Mouse (Mus musculus): ENCODE measurements at regions not wholly inside any gene's neighbourhood (a gene's known extent, or its start where the extent isn't known, plus 50 kb on each side); places are given as distances from the start of the nearest gene placed in this dataset.

GRCm38 (mm10) chr4:22146648-22147409 lies 210.5 kb upstream of the Fbxl4 start:
- Histone ChIP-seq H3K27ac (ENCODE audit: low read length) (no peak overlapping the region), H3K4me3 (replicated peaks; ENCODE audit: low read length) (no peak overlapping the region), H3K36me3 (ENCODE audit: control insufficient read depth, insufficient read depth) (no peaks in the 10 kb centered on the region), H3K9ac (replicated peaks; ENCODE audit: low read depth, low read length) (no peak overlapping the region), H3K9me3 (ENCODE audit: control insufficient read depth, low read length) (no peaks in the 10 kb centered on the region), H3K4me1 (replicated peaks; ENCODE audit: control insufficient read depth, insufficient read depth, low read length) (no peaks in the 10 kb centered on the region), H3K4me2 (ENCODE audit: low read length) (no peak overlapping the region), H3K27me3 (replicated peaks; ENCODE audit: control insufficient read depth, insufficient read depth, low read length) (no peaks in the 10 kb centered on the region)
- 75% methylated on average over 6 of the region's 6 CpGs for WGBS
- no peak for ATAC-seq

GRCm38 (mm10) chr4:22151899-22152493 lies 205.3 kb upstream of the Fbxl4 start:
- Histone ChIP-seq H3K4me3 (replicated peaks; ENCODE audit: low read length) (no peak overlapping the region), H3K27me3 (replicated peaks; ENCODE audit: control insufficient read depth, insufficient read depth, low read length) (no peaks in the 10 kb centered on the region), H3K36me3 (ENCODE audit: control insufficient read depth, insufficient read depth) (no peaks in the 10 kb centered on the region), H3K27ac (ENCODE audit: low read length) (no peak overlapping the region), H3K4me1 (replicated peaks; ENCODE audit: control insufficient read depth, insufficient read depth, low read length) (peaks cover 3% of the 10 kb centered on the region; the same call in 1 of the 2 replicates), H3K9me3 (ENCODE audit: control insufficient read depth, low read length) (no peaks in the 10 kb centered on the region), H3K4me2 (ENCODE audit: low read length) (no peak overlapping the region), H3K9ac (replicated peaks; ENCODE audit: low read depth, low read length) (no peak overlapping the region)
- ATAC-seq = 0 out of 2 replicates have a peak, but pooled peaks have one; percentile 36
- WGBS = 25% methylated on average over 10 of the region's 10 CpGs

- no peaks in the 10 kb centered on the region for H3K27me3 ChIP-seq (replicated peaks; ENCODE audit: control insufficient read depth, insufficient read depth, low read length)
- H3K27ac ChIP-seq (ENCODE audit: low read length) = no peak overlapping the region
- no peak overlapping the region for H3K9ac ChIP-seq (replicated peaks; ENCODE audit: low read depth, low read length)
- H3K36me3 ChIP-seq (ENCODE audit: control insufficient read depth, insufficient read depth) = no peaks in the 10 kb centered on the region
- 63% methylated on average over 7 of the region's 7 CpGs for WGBS
- H3K4me1 ChIP-seq (replicated peaks; ENCODE audit: control insufficient read depth, insufficient read depth, low read length) = peaks cover 3% of the 10 kb centered on the region; the same call in 1 of the 2 replicates
- H3K4me2 ChIP-seq (ENCODE audit: low read length) = no peak overlapping the region
- H3K4me3 ChIP-seq (replicated peaks; ENCODE audit: low read length) = no peak overlapping the region
- no peaks in the 10 kb centered on the region for H3K9me3 ChIP-seq (ENCODE audit: control insufficient read depth, low read length)
- ATAC-seq = no peak
These were observed 204.3 kb upstream of the Fbxl4 start for GRCm38 (mm10) chr4:22152971-22153544.

- Histone ChIP-seq H3K4me2 (ENCODE audit: low read length) (no peak overlapping the region), H3K27me3 (replicated peaks; ENCODE audit: control insufficient read depth, insufficient read depth, low read length) (no peaks in the 10 kb centered on the region), H3K9me3 (ENCODE audit: control insufficient read depth, low read length) (no peaks in the 10 kb centered on the region), H3K27ac (ENCODE audit: low read length) (no peak overlapping the region), H3K36me3 (ENCODE audit: control insufficient read depth, insufficient read depth) (no peaks in the 10 kb centered on the region), H3K4me1 (replicated peaks; ENCODE audit: control insufficient read depth, insufficient read depth, low read length) (peaks cover 3% of the 10 kb centered on the region; the same call in 1 of the 2 replicates), H3K9ac (replicated peaks; ENCODE audit: low read depth, low read length) (no peak overlapping the region), H3K4me3 (replicated peaks; ENCODE audit: low read length) (no peak overlapping the region)
- no peak for ATAC-seq
- 62% methylated on average over 6 of the region's 6 CpGs for WGBS
These were observed 203.7 kb upstream of the Fbxl4 start for GRCm38 (mm10) chr4:22153620-22154019.

- Histone ChIP-seq H3K9ac (replicated peaks; ENCODE audit: low read depth, low read length) (no peak overlapping the region), H3K27me3 (replicated peaks; ENCODE audit: control insufficient read depth, insufficient read depth, low read length) (no peaks in the 10 kb centered on the region), H3K27ac (ENCODE audit: low read length) (no peak overlapping the region), H3K4me3 (replicated peaks; ENCODE audit: low read length) (no peak overlapping the region), H3K9me3 (ENCODE audit: control insufficient read depth, low read length) (no peaks in the 10 kb centered on the region), H3K4me2 (ENCODE audit: low read length) (no peak overlapping the region), H3K4me1 (replicated peaks; ENCODE audit: control insufficient read depth, insufficient read depth, low read length) (peaks cover 3% of the 10 kb centered on the region; the same call in 1 of the 2 replicates), H3K36me3 (ENCODE audit: control insufficient read depth, insufficient read depth) (no peaks in the 10 kb centered on the region)
- no peak for ATAC-seq
- WGBS = 100% methylated on average over 1 of the region's 1 CpGs
These were observed 170.9 kb upstream of the Fbxl4 start for GRCm38 (mm10) chr4:22186422-22186821.

GRCm38 (mm10) chr4:22188141-22189006 lies 169.0 kb upstream of the Fbxl4 start:
- peak; percentile 82 for ATAC-seq
- Histone ChIP-seq H3K9ac (replicated peaks; ENCODE audit: low read depth, low read length) (no peak overlapping the region), H3K36me3 (ENCODE audit: control insufficient read depth, insufficient read depth) (no peaks in the 10 kb centered on the region), H3K4me1 (replicated peaks; ENCODE audit: control insufficient read depth, insufficient read depth, low read length) (peaks cover 3% of the 10 kb centered on the region; the same call in 1 of the 2 replicates), H3K4me2 (ENCODE audit: low read length) (peak overlapping the region; percentile 9; the same call in 1 of the 2 replicates), H3K9me3 (ENCODE audit: control insufficient read depth, low read length) (no peaks in the 10 kb centered on the region), H3K27ac (ENCODE audit: low read length) (no peak overlapping the region), H3K27me3 (replicated peaks; ENCODE audit: control insufficient read depth, insufficient read depth, low read length) (no peaks in the 10 kb centered on the region), H3K4me3 (replicated peaks; ENCODE audit: low read length) (no peak overlapping the region)
- 26% methylated on average over 13 of the region's 13 CpGs for WGBS

GRCm38 (mm10) chr4:22196501-22196900 lies 160.8 kb upstream of the Fbxl4 start:
- H3K9ac ChIP-seq (replicated peaks; ENCODE audit: low read depth, low read length) = no peak overlapping the region
- H3K36me3 ChIP-seq (ENCODE audit: control insufficient read depth, insufficient read depth) = no peaks in the 10 kb centered on the region
- H3K4me1 ChIP-seq (replicated peaks; ENCODE audit: control insufficient read depth, insufficient read depth, low read length) = no peaks in the 10 kb centered on the region
- no peak for ATAC-seq
- 24% methylated on average over 3 of the region's 3 CpGs for WGBS
- H3K27ac ChIP-seq (ENCODE audit: low read length) = no peak overlapping the region
- H3K4me3 ChIP-seq (replicated peaks; ENCODE audit: low read length) = no peak overlapping the region
- no peaks in the 10 kb centered on the region for H3K27me3 ChIP-seq (replicated peaks; ENCODE audit: control insufficient read depth, insufficient read depth, low read length)
- no peak overlapping the region for H3K4me2 ChIP-seq (ENCODE audit: low read length)
- no peaks in the 10 kb centered on the region for H3K9me3 ChIP-seq (ENCODE audit: control insufficient read depth, low read length)

GRCm38 (mm10) chr4:22208531-22208930 lies 148.8 kb upstream of the Fbxl4 start:
- no peak overlapping the region for H3K9ac ChIP-seq (replicated peaks; ENCODE audit: low read depth, low read length)
- no peaks in the 10 kb centered on the region for H3K9me3 ChIP-seq (ENCODE audit: control insufficient read depth, low read length)
- no peak overlapping the region for H3K4me2 ChIP-seq (ENCODE audit: low read length)
- no peak for ATAC-seq
- no peaks in the 10 kb centered on the region for H3K4me1 ChIP-seq (replicated peaks; ENCODE audit: control insufficient read depth, insufficient read depth, low read length)
- WGBS = 89% methylated on average over 5 of the region's 5 CpGs
- no peaks in the 10 kb centered on the region for H3K36me3 ChIP-seq (ENCODE audit: control insufficient read depth, insufficient read depth)
- no peak overlapping the region for H3K27ac ChIP-seq (ENCODE audit: low read length)
- H3K27me3 ChIP-seq (replicated peaks; ENCODE audit: control insufficient read depth, insufficient read depth, low read length) = no peaks in the 10 kb centered on the region
- no peak overlapping the region for H3K4me3 ChIP-seq (replicated peaks; ENCODE audit: low read length)

GRCm38 (mm10) chr4:22237640-22238039 lies 119.7 kb upstream of the Fbxl4 start:
- Histone ChIP-seq H3K9ac (replicated peaks; ENCODE audit: low read depth, low read length) (no peak overlapping the region), H3K27me3 (replicated peaks; ENCODE audit: control insufficient read depth, insufficient read depth, low read length) (no peaks in the 10 kb centered on the region), H3K36me3 (ENCODE audit: control insufficient read depth, insufficient read depth) (no peaks in the 10 kb centered on the region), H3K9me3 (ENCODE audit: control insufficient read depth, low read length) (no peaks in the 10 kb centered on the region), H3K27ac (ENCODE audit: low read length) (no peak overlapping the region), H3K4me2 (ENCODE audit: low read length) (no peak overlapping the region), H3K4me3 (replicated peaks; ENCODE audit: low read length) (no peak overlapping the region), H3K4me1 (replicated peaks; ENCODE audit: control insufficient read depth, insufficient read depth, low read length) (no peaks in the 10 kb centered on the region)
- WGBS = 86% methylated on average over 3 of the region's 3 CpGs
- no peak for ATAC-seq
